Mouse (Mus musculus): ENCODE data around the gene Zcchc4.

DNA sequence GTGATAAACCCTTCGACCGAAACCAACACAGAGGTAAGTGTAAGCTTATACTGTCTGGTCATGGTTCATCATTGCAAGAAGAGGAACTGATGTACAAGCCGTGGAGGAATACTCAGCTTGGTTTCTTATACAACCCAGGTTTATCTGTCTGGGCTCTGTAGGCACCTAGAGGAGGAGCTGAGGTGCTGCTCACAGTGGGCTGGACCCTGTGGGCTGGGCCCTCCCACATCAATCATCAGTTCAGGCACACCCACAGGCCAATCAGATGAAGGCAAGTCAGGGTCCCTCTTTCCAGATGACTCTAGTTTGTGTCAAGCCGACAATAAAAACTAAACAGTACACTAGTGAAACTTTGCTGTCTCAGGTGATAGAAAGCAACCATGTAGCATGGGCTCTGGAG lies 42.4 kb upstream of the Zcchc4 start:
- TF ChIP-seq CTCF (IDR thresholded peaks at IDR 0.05; ENCODE audit: low read depth, low read length) (no peak), EP300 (IDR thresholded peaks at IDR 0.05; ENCODE audit: insufficient read depth, low read depth, low read length) (no peak), POLR2A (IDR thresholded peaks at IDR 0.05; ENCODE audit: insufficient read depth, low read length) (no peak)

Data from ES-Bruce4 (cell line).